Mouse (Mus musculus): ENCODE results near the gene Add3.
"Not testable (repeated sequence)": the region's sequence is repeated elsewhere in the genome, so short reads cannot be mapped to it uniquely, and the experiment has no call there.

Add3 gene

GRCm38 (mm10) chr19:53193964-53194582, 53.8 kb downstream of the Add3 start:
- DNase-seq (ENCODE audit: extremely low spot score), result no peak

GRCm38 (mm10) chr19:53194751-53195520, 54.7 kb downstream of the Add3 start:
- DNase-seq (ENCODE audit: extremely low spot score), result no peak

- DNase-seq (ENCODE audit: extremely low spot score), result no peak
These were observed 56.7 kb downstream of the Add3 start for GRCm38 (mm10) chr19:53196961-53197360.

GRCm38 (mm10) chr19:53197766-53198165, 57.5 kb downstream of the Add3 start:
- DNase-seq (ENCODE audit: extremely low spot score), result no peak

- DNase-seq (ENCODE audit: extremely low spot score), result no peak
These were observed 58.7 kb downstream of the Add3 start for GRCm38 (mm10) chr19:53198706-53199572.

- DNase-seq (ENCODE audit: extremely low spot score), result no peak
These were observed 59.5 kb downstream of the Add3 start for GRCm38 (mm10) chr19:53199711-53200110.

- DNase-seq (ENCODE audit: extremely low spot score), result no peak
These were observed 61.9 kb downstream of the Add3 start for GRCm38 (mm10) chr19:53202116-53202515.

- no peak for DNase-seq (ENCODE audit: extremely low spot score)
These were observed 66.7 kb downstream of the Add3 start for GRCm38 (mm10) chr19:53206986-53207385.

GRCm38 (mm10) chr19:53208830-53209229, 68.6 kb downstream of the Add3 start:
- no peak for DNase-seq (ENCODE audit: extremely low spot score)

GRCm38 (mm10) chr19:53210251-53210650, 70.0 kb downstream of the Add3 start:
- no peak for DNase-seq (ENCODE audit: extremely low spot score)

- no peak for DNase-seq (ENCODE audit: extremely low spot score)
These were observed 75.1 kb downstream of the Add3 start for GRCm38 (mm10) chr19:53215352-53215751.

- DNase-seq (ENCODE audit: extremely low spot score), result no peak
These were observed 76.7 kb downstream of the Add3 start for GRCm38 (mm10) chr19:53216761-53217538.

- no peak for DNase-seq (ENCODE audit: extremely low spot score)
These were observed 77.6 kb downstream of the Add3 start for GRCm38 (mm10) chr19:53217837-53218236.

GRCm38 (mm10) chr19:53219305-53219704, 79.1 kb downstream of the Add3 start:
- DNase-seq (ENCODE audit: extremely low spot score), result no peak

GRCm38 (mm10) chr19:53221186-53221585, 80.9 kb downstream of the Add3 start:
- no peak for DNase-seq (ENCODE audit: extremely low spot score)

- DNase-seq (ENCODE audit: extremely low spot score), result not testable (repeated sequence)
These were observed 85.2 kb downstream of the Add3 start for GRCm38 (mm10) chr19:53225249-53226070.

- DNase-seq (ENCODE audit: extremely low spot score), result no peak
These were observed 86.4 kb downstream of the Add3 start for GRCm38 (mm10) chr19:53226651-53227050.

GRCm38 (mm10) chr19:53228064-53228794, 88.0 kb downstream of the Add3 start:
- no peak for DNase-seq (ENCODE audit: extremely low spot score)

GRCm38 (mm10) chr19:53230942-53231815, 90.9 kb downstream of the Add3 start:
- no peak for DNase-seq (ENCODE audit: extremely low spot score)

Measured in embryo, embryonic 9.5 days (tissue).